Mouse (Mus musculus) thymus, adult 18-20 months (tissue): ENCODE results near the gene Spg20.

Source experiments
- DNase-seq, 2 experiments: peaks; one replicate each; pipeline ENCODE4 v3.0.0; 2022; ENCODE audit warnings: mixed read lengths in 2 of 2

Spg20 gene

DNA sequence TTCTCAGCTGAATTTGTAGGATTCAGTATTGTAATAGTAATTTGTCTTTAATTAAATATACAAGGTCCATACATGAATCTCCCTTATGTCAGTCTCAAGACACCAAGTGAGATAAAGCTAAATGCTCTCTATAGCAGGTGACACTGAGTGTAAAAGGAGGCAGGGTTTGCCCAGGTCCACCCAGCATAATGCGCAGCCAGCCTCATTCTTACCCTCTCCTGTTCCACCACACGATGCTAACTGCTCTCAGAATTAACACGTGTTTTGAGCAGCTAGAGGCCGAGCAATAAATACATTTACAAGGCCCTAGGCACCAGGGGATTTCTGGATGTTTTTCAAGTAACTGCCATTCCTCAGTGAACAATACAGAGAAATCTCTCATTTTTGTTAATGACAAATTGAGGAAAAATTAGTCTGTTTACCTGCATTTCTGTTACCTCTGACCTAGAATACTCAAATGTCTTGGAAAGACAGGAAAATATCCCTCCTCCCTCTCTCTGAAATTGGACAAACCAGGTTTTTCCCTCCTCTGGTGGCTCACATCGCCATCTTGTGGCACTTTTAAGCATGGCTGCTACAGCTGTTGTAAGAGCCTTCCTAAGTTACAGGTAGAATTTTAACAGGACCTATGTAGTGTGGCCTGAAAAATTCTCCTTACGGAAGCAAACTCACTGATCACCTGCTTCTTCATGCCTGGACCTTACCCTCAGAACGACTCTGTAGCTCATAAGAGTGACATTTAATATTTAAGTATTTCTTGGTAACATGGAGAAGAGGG is 39.9 kb downstream of the Spg20 start:
- no peak for DNase-seq

GRCm38 (mm10) chr3:55152673-55153334 is 40.9 kb downstream of the Spg20 start:
- DNase-seq = no peak

DNA sequence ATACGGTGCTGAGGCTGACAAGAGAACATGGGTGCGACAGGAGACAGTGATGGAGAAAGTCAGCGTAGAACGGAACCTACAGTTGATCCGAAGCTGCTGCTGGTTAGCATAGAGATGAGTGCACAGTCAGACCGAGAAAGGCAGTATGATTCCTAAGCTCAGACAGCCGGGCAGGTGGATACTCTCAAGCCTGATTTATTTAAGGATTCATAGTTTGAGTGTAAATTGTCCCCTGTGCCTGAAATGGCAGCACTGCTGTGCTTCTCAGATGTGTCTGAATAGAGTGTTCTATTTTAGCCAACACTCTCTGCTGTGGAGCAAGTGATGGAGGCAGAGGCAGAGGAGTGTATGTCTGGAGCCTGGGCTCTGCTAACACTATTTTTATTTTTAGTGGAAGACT is 42.3 kb downstream of the Spg20 start:
- DNase-seq = no peak

- DNase-seq = no peak
Measured at GRCm38 (mm10) chr3:55157413-55157812, 45.5 kb downstream of the Spg20 start.

- DNase-seq = no peak
Measured at GRCm38 (mm10) chr3:55161144-55161543, 49.2 kb downstream of the Spg20 start.

GRCm38 (mm10) chr3:55163510-55163909 is 51.6 kb downstream of the Spg20 start:
- DNase-seq = no peak

DNA sequence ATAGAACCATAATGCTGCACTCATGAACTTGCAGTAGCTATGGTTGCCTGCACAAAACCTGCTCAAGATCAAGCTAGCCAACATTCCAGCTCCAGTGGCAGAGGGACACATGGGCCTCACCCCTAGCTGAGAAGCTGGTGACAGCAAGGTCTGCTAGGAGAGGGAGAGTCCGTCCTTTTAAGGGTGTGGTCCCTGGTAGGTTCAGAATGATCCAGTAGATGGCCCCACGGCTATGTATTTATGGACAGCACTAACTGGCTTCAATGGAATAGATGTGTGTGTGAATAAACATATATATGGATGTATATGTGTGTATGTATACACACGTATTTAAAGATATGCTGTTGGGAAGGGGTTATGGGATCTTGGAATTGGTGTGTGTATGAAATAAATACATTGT is 60.6 kb downstream of the Spg20 start:
- DNase-seq = no peak

DNA sequence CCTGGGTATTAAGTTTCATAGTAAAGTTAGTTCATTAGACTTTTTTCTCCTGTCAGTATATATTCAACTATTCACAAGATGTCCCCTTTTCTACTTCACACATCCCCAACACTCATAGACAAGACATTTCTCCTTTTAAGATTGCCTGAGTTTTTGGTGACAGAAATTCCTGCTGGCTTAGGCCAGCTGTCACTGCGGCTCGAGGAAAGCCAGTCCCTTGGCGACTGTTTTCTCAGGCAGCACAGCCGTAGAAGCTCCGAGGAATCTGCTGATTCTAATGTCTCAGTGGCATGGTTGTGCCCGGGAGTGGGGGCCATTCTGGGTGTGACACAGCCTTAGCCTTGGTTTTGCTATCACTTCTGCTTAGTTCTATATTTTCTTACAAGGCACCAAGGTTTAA is 65.4 kb downstream of the Spg20 start:
- DNase-seq = no peak

- no peak for DNase-seq
Measured at GRCm38 (mm10) chr3:55181766-55182165, 69.9 kb downstream of the Spg20 start, which contains the start of gene Sohlh2. Gene Sohlh2, plus strand, starts transcription at chr3:55182028.
